Mouse (Mus musculus): ENCODE measurements at regions not wholly inside any gene's neighbourhood (a gene's known extent, or its start where the extent isn't known, plus 50 kb on each side); places are given as distances from the start of the nearest gene placed in this dataset.
A peak's percentile ranks its signal among the peaks of the same experiment; 100 is the strongest.

- Histone ChIP-seq H3K9me3 (no peaks in the 10 kb centered on the region), H3K27ac (no peak overlapping the region), H3K27me3 (no peaks in the 10 kb centered on the region), H3K36me3 (no peaks in the 10 kb centered on the region), H3K9ac (no peak overlapping the region), H3K4me1 (peaks cover 44% of the 10 kb centered on the region), H3K4me2 (no peak overlapping the region), H3K4me3 (no peak overlapping the region)
- 73% methylated on average over 2 of the region's 2 CpGs for WGBS
- ATAC-seq (ENCODE audit: insufficient number of reproducible peaks, insufficient read depth, low FRiP score, low TSS enrichment, low read depth), result no peak
These were observed 115.2 kb upstream of the Irf2bp2 start for GRCm38 (mm10) chr8:126708956-126709355.

GRCm38 (mm10) chr8:126707300-126707902, 113.6 kb upstream of the Irf2bp2 start:
- no peak for ATAC-seq (ENCODE audit: insufficient number of reproducible peaks, insufficient read depth, low FRiP score, low TSS enrichment, low read depth)
- Histone ChIP-seq H3K4me2 (no peak overlapping the region), H3K36me3 (no peaks in the 10 kb centered on the region), H3K9me3 (no peaks in the 10 kb centered on the region), H3K9ac (0 out of 2 replicates have a peak overlapping the region, but pooled peaks have one; percentile 16), H3K27me3 (no peaks in the 10 kb centered on the region), H3K4me3 (no peak overlapping the region), H3K4me1 (peaks cover 31% of the 10 kb centered on the region), H3K27ac (peak overlapping the region; percentile 24)
- WGBS, result 46% methylated on average over 6 of the region's 6 CpGs

DNA sequence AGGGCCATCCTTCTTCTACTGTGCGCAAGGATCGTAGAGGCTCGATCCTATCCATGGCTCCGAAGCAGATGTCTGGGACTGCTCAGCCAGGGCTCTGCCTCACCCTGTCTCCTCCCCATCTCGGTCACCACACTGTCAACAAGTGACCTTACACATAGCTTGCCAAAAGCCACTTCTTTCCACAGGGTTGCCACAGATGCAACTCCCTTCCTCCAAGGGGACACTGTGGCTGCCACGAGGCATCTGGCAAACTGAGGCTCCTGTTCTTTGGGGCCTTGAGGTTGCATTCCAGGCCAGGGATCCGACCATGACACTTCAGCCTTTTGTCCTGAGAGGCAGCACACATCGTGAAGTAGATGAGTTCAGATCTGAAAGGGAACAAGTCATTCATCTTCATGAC, 112.5 kb upstream of the Irf2bp2 start:
- no peak for ATAC-seq (ENCODE audit: insufficient number of reproducible peaks, insufficient read depth, low FRiP score, low TSS enrichment, low read depth)
- Histone ChIP-seq H3K36me3 (no peaks in the 10 kb centered on the region), H3K4me2 (no peak overlapping the region), H3K9ac (no peak overlapping the region), H3K9me3 (no peaks in the 10 kb centered on the region), H3K27ac (no peak overlapping the region; the same call in 1 of the 2 replicates), H3K27me3 (no peaks in the 10 kb centered on the region), H3K4me3 (no peak overlapping the region), H3K4me1 (peaks cover 25% of the 10 kb centered on the region)
- 87% methylated on average over 8 of the region's 8 CpGs for WGBS

DNA sequence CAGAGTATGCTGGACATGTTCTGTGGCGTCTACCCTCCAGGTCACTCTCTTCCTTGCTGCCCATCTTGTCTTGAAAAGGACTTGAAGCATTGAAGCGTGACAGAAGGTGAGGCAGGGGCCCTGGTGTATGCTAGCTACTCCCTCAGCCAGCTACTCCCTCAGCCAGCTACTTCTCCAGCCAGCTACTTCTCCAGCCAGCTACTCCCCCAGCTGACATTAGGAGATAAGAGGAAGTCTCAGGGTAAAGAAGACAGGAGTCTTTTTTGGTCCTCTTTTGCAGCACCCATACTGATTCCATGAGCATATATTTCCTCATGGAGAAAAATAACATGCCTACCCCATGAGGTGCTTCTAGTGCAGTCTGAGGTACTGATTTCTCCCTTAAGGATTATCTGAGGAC, 111.6 kb upstream of the Irf2bp2 start:
- Histone ChIP-seq H3K27ac (no peak overlapping the region), H3K4me1 (peaks cover 25% of the 10 kb centered on the region), H3K4me2 (no peak overlapping the region), H3K36me3 (no peaks in the 10 kb centered on the region), H3K9me3 (no peaks in the 10 kb centered on the region), H3K4me3 (no peak overlapping the region), H3K9ac (no peak overlapping the region), H3K27me3 (no peaks in the 10 kb centered on the region)
- 75% methylated on average over 2 of the region's 2 CpGs for WGBS
- no peak for ATAC-seq (ENCODE audit: insufficient number of reproducible peaks, insufficient read depth, low FRiP score, low TSS enrichment, low read depth)

DNA sequence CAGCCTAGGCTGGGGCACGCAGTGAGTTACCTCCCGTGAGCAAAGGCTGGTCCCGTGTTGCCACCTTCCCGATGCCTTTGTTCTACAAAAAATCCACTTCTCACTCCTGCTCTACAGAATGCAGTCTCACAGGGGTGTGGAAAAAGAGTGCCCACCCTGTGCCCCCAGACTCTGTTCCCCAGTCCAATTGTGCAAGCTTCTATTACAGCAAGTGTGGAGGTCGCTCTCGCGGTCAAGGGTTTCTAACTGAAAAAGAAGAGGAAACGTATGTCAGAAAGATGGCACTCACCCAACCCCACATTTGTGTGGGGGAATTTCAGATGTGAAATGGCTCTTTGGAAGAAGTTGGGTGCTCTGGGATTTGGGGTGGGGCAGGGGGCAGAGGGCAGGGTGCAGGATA, 110.9 kb upstream of the Irf2bp2 start:
- H3K9me3 ChIP-seq, result no peaks in the 10 kb centered on the region
- H3K4me1 ChIP-seq, result peaks cover 29% of the 10 kb centered on the region
- H3K9ac ChIP-seq, result no peak overlapping the region
- H3K4me2 ChIP-seq, result no peak overlapping the region
- H3K27me3 ChIP-seq, result no peaks in the 10 kb centered on the region
- H3K36me3 ChIP-seq, result no peaks in the 10 kb centered on the region
- H3K27ac ChIP-seq, result no peak overlapping the region
- no peak overlapping the region for H3K4me3 ChIP-seq
- no peak for ATAC-seq (ENCODE audit: insufficient number of reproducible peaks, insufficient read depth, low FRiP score, low TSS enrichment, low read depth)
- 87% methylated on average over 8 of the region's 8 CpGs for WGBS

DNA sequence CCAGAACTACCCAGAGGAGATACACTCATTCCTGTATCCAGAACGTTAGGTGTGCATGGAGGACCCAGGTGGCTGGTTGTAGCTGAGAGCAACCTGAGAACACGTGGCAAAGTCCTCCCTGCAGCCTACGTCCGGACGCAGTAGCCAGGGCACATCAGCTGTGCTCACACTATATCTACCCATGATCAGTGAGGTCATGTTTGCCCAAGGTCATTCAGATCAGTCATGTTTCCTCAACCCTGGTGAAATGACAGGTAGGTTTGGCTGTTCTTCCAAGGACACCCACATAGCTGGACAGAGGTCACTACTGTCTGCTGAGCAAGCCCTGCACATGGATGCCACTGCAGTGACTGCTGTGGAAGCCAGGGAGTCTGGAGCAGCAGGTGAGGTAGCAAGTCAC, 109.8 kb upstream of the Irf2bp2 start:
- Histone ChIP-seq H3K27ac (no peak overlapping the region), H3K9ac (no peak overlapping the region), H3K4me2 (no peak overlapping the region), H3K9me3 (no peaks in the 10 kb centered on the region), H3K4me3 (no peak overlapping the region), H3K27me3 (no peaks in the 10 kb centered on the region), H3K4me1 (peaks cover 35% of the 10 kb centered on the region), H3K36me3 (no peaks in the 10 kb centered on the region)
- ATAC-seq (ENCODE audit: insufficient number of reproducible peaks, insufficient read depth, low FRiP score, low TSS enrichment, low read depth), result no peak
- WGBS, result 84% methylated on average over 5 of the region's 5 CpGs

DNA sequence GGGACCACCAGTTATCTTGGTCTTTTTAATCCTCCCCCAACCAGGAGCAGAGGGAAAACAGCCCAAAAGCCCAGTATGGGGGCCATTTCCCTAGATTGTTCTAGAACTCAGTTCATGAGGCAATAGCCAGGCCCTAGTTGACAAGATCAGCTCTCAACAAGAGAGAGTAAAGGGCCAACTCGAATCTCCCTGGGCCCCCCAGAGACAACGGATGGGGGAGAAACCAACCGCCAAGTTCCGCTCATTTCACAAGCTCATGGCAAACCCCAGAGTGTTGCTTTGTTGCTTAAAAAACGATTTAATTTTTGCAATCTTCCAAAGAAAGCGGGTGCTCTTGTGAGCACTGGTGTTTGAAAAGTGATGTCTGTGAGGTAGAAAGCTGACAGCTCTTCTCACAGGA, 108.5 kb upstream of the Irf2bp2 start:
- Histone ChIP-seq H3K4me2 (no peak overlapping the region), H3K27me3 (no peaks in the 10 kb centered on the region), H3K27ac (no peak overlapping the region), H3K9ac (no peak overlapping the region), H3K36me3 (no peaks in the 10 kb centered on the region), H3K4me1 (peaks cover 33% of the 10 kb centered on the region), H3K4me3 (no peak overlapping the region), H3K9me3 (no peaks in the 10 kb centered on the region)
- ATAC-seq (ENCODE audit: insufficient number of reproducible peaks, insufficient read depth, low FRiP score, low TSS enrichment, low read depth), result no peak
- 86% methylated on average over 6 of the region's 6 CpGs for WGBS

- Histone ChIP-seq H3K4me1 (peaks cover 37% of the 10 kb centered on the region), H3K27ac (peak overlapping the region; percentile 95), H3K27me3 (no peaks in the 10 kb centered on the region), H3K4me3 (no peak overlapping the region), H3K9me3 (no peaks in the 10 kb centered on the region), H3K4me2 (no peak overlapping the region; the same call in 1 of the 2 replicates), H3K36me3 (no peaks in the 10 kb centered on the region), H3K9ac (no peak overlapping the region)
- 6% methylated on average over 6 of the region's 6 CpGs for WGBS
- ATAC-seq (ENCODE audit: insufficient number of reproducible peaks, insufficient read depth, low FRiP score, low TSS enrichment, low read depth), result 0 out of 2 replicates have a peak, but pooled peaks have one; percentile 58
These were observed 105.6 kb upstream of the Irf2bp2 start for GRCm38 (mm10) chr8:126699389-126699775.

DNA sequence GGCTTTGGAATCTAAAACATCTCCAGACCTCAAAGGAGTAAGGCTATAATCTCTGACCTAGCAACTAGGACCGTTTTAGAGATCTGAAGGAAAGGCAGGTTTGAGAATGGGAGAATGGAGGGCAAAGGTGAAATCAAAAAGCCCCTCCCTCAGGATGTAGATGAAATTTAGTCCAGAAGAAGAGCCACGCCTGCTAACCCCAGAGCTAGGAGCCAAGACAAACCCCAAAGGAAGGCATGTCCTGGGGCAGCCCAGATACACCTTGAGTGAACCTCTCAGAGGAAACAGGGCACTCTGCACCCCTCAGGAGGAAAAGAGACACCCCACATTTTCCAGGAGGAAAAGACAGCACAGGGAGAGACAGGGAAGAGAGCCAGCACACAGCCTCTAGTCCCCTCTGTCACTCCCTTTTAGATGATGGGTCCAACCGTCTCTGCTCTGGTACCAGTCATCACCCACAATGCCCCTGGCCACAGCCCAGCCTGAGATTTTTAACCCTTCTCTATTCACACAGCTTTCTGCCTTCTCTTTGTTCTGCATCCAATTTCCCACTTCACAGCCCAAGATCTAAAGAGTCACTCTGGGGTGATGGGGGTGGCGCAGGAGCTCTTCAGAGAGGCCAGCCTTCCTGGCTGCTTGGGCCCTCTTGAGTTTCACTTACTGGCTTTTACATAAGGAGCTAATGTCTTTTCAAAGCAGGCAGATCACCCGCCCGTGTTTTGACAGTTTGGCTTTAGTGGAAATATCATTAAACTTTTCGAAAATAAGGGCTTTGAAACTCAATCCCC, 105.0 kb upstream of the Irf2bp2 start:
- ATAC-seq (ENCODE audit: insufficient number of reproducible peaks, insufficient read depth, low FRiP score, low TSS enrichment, low read depth), result peak; percentile 65
- Histone ChIP-seq H3K36me3 (no peaks in the 10 kb centered on the region), H3K4me3 (no peak overlapping the region), H3K27me3 (no peaks in the 10 kb centered on the region), H3K4me1 (peaks cover 40% of the 10 kb centered on the region), H3K9ac (no peak overlapping the region), H3K4me2 (peak overlapping the region; percentile 5), H3K27ac (peak overlapping the region; percentile 95), H3K9me3 (no peaks in the 10 kb centered on the region)
- 14% methylated on average over 7 of the region's 7 CpGs for WGBS

DNA sequence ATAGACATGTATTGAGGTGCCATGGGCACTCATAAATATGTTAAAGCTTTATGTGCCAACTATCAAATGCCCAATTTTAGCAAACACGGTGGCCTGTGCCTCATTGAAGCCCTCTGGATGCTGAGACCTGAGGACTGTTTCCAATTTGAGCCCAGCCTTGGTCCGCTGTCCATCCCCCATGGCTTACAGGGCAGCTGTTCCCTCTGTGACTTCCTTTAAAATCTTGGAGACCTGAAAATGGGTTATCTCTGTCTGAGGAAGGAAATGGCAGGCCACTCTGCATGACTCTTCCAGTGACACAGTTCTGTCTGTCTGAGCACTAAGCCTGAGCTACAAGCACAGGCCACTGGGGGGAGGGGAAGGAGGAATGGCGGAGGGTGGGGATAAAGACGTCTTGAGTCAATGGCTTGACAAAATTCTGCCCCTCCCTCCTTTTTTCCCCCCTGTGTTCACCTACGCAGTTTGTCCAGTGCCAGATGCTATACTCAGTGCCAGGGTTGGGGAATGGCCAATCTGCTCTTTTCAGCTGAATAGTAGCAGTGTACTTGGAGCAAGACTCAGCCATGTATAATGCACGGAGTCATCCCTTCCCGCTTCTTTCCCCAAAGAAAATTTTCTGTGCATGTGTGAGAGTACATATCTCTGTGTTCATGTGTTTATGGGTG, 102.7 kb upstream of the Irf2bp2 start:
- Histone ChIP-seq H3K9me3 (no peaks in the 10 kb centered on the region), H3K4me3 (no peak overlapping the region), H3K4me2 (no peak overlapping the region), H3K36me3 (no peaks in the 10 kb centered on the region), H3K27ac (no peak overlapping the region), H3K9ac (no peak overlapping the region), H3K27me3 (no peaks in the 10 kb centered on the region), H3K4me1 (peaks cover 40% of the 10 kb centered on the region)
- 66% methylated on average over 7 of the region's 7 CpGs for WGBS
- ATAC-seq (ENCODE audit: insufficient number of reproducible peaks, insufficient read depth, low FRiP score, low TSS enrichment, low read depth), result no peak

DNA sequence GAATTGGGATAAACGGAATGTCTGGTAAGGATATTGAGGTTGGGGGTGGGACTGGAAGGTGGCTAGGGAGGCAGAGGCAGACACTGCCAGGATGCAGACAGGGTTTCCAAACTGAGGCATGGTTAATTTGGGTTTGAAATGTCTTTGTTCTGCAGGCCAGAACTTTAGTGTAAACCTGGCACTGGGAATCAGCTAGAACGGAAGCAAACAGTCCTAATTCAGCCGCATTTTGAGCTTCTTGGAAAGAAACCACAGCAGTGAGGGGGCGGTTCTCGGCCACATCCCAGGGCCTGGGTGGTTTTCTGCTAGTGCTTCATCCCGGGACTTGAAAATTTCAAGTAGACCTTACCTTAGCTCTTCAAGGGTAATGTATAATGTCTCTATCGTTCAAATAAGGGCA, 100.6 kb upstream of the Irf2bp2 start:
- ATAC-seq (ENCODE audit: insufficient number of reproducible peaks, insufficient read depth, low FRiP score, low TSS enrichment, low read depth), result no peak
- Histone ChIP-seq H3K27ac (peak overlapping the region; percentile 44; the same call in 1 of the 2 replicates), H3K9me3 (no peaks in the 10 kb centered on the region), H3K27me3 (no peaks in the 10 kb centered on the region), H3K4me1 (peaks cover 32% of the 10 kb centered on the region), H3K4me3 (no peak overlapping the region), H3K36me3 (no peaks in the 10 kb centered on the region), H3K9ac (no peak overlapping the region), H3K4me2 (no peak overlapping the region)
- 58% methylated on average over 7 of the region's 7 CpGs for WGBS

DNA sequence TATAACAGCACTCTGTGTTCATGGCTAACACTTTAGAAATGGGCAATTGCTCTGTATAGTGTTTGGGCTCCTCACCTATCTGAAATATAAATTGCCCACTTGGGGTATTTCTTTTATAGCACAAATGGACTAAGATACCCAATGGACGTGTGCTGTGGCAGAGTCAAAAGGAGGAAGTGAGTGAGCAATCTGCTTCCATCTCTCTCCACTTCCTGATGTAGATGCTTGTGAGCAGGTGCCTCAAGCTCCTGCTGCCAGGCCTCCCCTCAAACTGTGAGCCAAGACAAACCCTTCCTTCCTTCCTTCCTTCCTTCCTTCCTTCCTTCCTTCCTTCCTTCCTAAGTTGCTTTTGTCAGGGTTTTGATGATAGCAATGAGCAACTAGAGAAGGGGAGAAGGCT, 99.9 kb upstream of the Irf2bp2 start:
- Histone ChIP-seq H3K9me3 (no peaks in the 10 kb centered on the region), H3K4me1 (peaks cover 25% of the 10 kb centered on the region), H3K4me2 (no peak overlapping the region), H3K27ac (no peak overlapping the region), H3K4me3 (no peak overlapping the region), H3K27me3 (no peaks in the 10 kb centered on the region), H3K36me3 (no peaks in the 10 kb centered on the region), H3K9ac (no peak overlapping the region)
- no peak for ATAC-seq (ENCODE audit: insufficient number of reproducible peaks, insufficient read depth, low FRiP score, low TSS enrichment, low read depth)
- 77% methylated on average over 1 of the region's 1 CpGs for WGBS

Measured in embryonic facial prominence, embryonic 13.5 days (tissue).